ENCODE assay signal across 9 mouse cellular contexts in the genomic region with DNA sequence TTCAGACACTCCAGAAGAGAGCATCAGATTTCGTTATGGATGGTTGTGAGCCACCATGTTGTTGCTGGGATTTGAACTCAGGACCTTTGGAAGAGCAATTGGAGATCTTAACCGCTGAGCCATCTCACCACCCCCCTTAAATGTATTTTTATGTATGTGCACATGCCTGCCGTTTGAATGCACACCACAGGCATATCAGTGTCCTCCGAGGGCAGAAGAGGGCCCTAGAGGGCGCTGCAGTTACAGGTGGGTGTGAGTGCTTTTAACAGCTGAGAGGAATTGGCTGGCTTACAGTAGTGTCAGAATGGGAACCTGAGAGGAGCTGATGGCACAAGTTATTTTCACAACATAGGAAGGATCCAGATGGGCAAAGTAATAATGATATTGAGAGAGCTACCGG. TPM values are rescaled to one million over a fixed set of nuclear protein-coding genes. Genes with fewer than 3 reads are reported as not detected.
A peak's percentile ranks its signal among the peaks of the same experiment; 100 is the strongest.
DNase-seq lines count a peak whose midpoint lies in the region; ATAC-seq lines count a peak whose summit lies in the region.
"Had no signal": no experiment of that assay in that cellular context is flagged by ENCODE, and none has a peak within 500 bp of the region (broad histone marks: within the 10 kb centered on the region; RNA-seq: fewer than 3 reads in every experiment).

No protein-coding gene starts in this region.

- H3K27me3 ChIP-seq in splenic B cell, adult 2 months (ENCODE audit: control insufficient read depth, insufficient read depth, low read length, poor library complexity, severe bottlenecking) = no peaks in the 10 kb centered on the region
- no peaks in the 10 kb centered on the region for H3K27me3 ChIP-seq in heart, embryonic 12.5 days (replicated peaks)
- no peaks in the 10 kb centered on the region; the same call in none of the 2 replicates for H3K27me3 ChIP-seq in midbrain, embryonic 16.5 days (ENCODE audit: control insufficient read depth, insufficient read depth, low read depth, low read length)

- no peaks in the 10 kb centered on the region for H3K9me3 ChIP-seq in heart, embryonic 12.5 days (replicated peaks)
- H3K9me3 ChIP-seq in midbrain, embryonic 16.5 days (replicated peaks; ENCODE audit: control insufficient read depth, low read length, poor library complexity, severe bottlenecking) = no peaks in the 10 kb centered on the region

- 0 out of 2 replicates have a peak, but pooled peaks cover under 1% of the 10 kb centered on the region for H3K36me3 ChIP-seq in splenic B cell, adult 2 months (ENCODE audit: control insufficient read depth, insufficient read depth, low read length, poor library complexity, severe bottlenecking)
- H3K36me3 ChIP-seq in heart, embryonic 12.5 days = peaks cover 6% of the 10 kb centered on the region
- H3K36me3 ChIP-seq in midbrain, embryonic 16.5 days (ENCODE audit: control insufficient read depth, insufficient read depth, low read length) = no peaks in the 10 kb centered on the region; the same call in 1 of the 2 replicates

- H3K4me1 ChIP-seq in heart, embryonic 12.5 days (replicated peaks) = peaks cover 13% of the 10 kb centered on the region
- no peaks in the 10 kb centered on the region for H3K4me1 ChIP-seq in midbrain, embryonic 16.5 days (ENCODE audit: control insufficient read depth, insufficient read depth, low read length)

- DNase-seq in left cerebral cortex, postnatal 4 days = peak; percentile 36
- DNase-seq in left cerebral cortex, adult 8-10 months (ENCODE audit: low spot score in 2 of 2) = no peak
- DNase-seq in ZHBTc4 (ENCODE audit: low read depth, low spot score) = peak; percentile 68
- DNase-seq in induced T-regulatory cell, adult 2 months (ENCODE audit: low read depth) = peak; percentile 62
- DNase-seq in splenic B cell, adult 2 months (ENCODE audit: low read depth, low spot score) = peak; percentile 63

- H3K27ac ChIP-seq in heart, embryonic 12.5 days (ENCODE audit: poor library complexity, severe bottlenecking) = no peak overlapping the region
- no peak overlapping the region for H3K27ac ChIP-seq in midbrain, embryonic 16.5 days (ENCODE audit: low read length)
- H3K27ac ChIP-seq: macrophage had no signal

- H3K4me2 ChIP-seq in heart, embryonic 12.5 days = no peak overlapping the region
- no peak overlapping the region for H3K4me2 ChIP-seq in midbrain, embryonic 16.5 days (ENCODE audit: low read length)

- intact Hi-C loops in left cerebral cortex, postnatal 4 days (cut with DNase I) = loop anchor here (5.0 to 10.0 kb wide), 4 partner anchors 300 to 612 kb away; no protein-coding TSS in a partner anchor

- no peak overlapping the region for H3K9ac ChIP-seq in heart, embryonic 12.5 days
- H3K9ac ChIP-seq in midbrain, embryonic 16.5 days (ENCODE audit: low read depth, low read length) = no peak overlapping the region

- WGBS in heart, embryonic 12.5 days = 35% methylated on average over 6 of the region's 6 CpGs
- 40% methylated on average over 6 of the region's 6 CpGs for WGBS in midbrain, embryonic 16.5 days

- no peak for ATAC-seq in heart, embryonic 12.5 days (ENCODE audit: insufficient number of reproducible peaks, low FRiP score)
- no peak for ATAC-seq in midbrain, embryonic 16.5 days

- H3K4me3 ChIP-seq in heart, embryonic 12.5 days = no peak overlapping the region
- no peak overlapping the region for H3K4me3 ChIP-seq in midbrain, embryonic 16.5 days (ENCODE audit: low read depth, low read length)

RNA-seq across cellular contexts. Expression of a gene that starts 2.6 kb away (rescaled TPM):
- under 1 TPM in 1 of 2 experiments, not detected in 1; 0.91 TPM for total RNA-seq in left cerebral cortex, postnatal 4 days (2021)
- total RNA-seq in left cerebral cortex, adult 8-10 months (2022) = not detected
- polyA plus RNA-seq in heart, embryonic 12.5 days (2016; fragmentation: Nextera tagmentation; extraction: Ambion mirVana) = 0.26 TPM in 1 of 2 replicates, not detected in the other
- 0.75 TPM in 1 of 2 replicates, not detected in the other for polyA plus RNA-seq in midbrain, embryonic 16.5 days (2015; fragmentation: Nextera tagmentation; extraction: Ambion mirVana)

RNA-seq across cellular contexts. Expression of a gene that starts 16.6 kb away (rescaled TPM):
- total RNA-seq in left cerebral cortex, postnatal 4 days (2021) = not detected
- not detected for total RNA-seq in left cerebral cortex, adult 8-10 months (2022)
- polyA plus RNA-seq in heart, embryonic 12.5 days (2016; fragmentation: Nextera tagmentation; extraction: Ambion mirVana) = 1.1 and 1.4 TPM in 2 replicates
- 1.6 TPM in 2 replicates for polyA plus RNA-seq in midbrain, embryonic 16.5 days (2015; fragmentation: Nextera tagmentation; extraction: Ambion mirVana)
- total RNA-seq: gastrocnemius, postnatal 36 days had no signal
- polyA plus RNA-seq: macrophage had no signal

RNA-seq across cellular contexts. Expression of a gene that starts 34.6 kb away (rescaled TPM):
- total RNA-seq in left cerebral cortex, postnatal 4 days (2021) = 10 to 100 TPM; 62.8 to 63.8 TPM
- total RNA-seq in left cerebral cortex, adult 8-10 months (2022) = 10 to 100 TPM; 67.7 to 75.2 (median 72.8) TPM
- polyA plus RNA-seq in heart, embryonic 12.5 days (2016; fragmentation: Nextera tagmentation; extraction: Ambion mirVana) = 46.5 and 49.3 TPM in 2 replicates
- 93.6 and 97.0 TPM in 2 replicates for polyA plus RNA-seq in midbrain, embryonic 16.5 days (2015; fragmentation: Nextera tagmentation; extraction: Ambion mirVana)

Comparison
In these comparisons a context has a peak if more than half of its experiments do, and no peak if none do; other contexts are left out.
1. DNase-seq: peak in left cerebral cortex, postnatal 4 days (single experiment), ZHBTc4 (single experiment), induced T-regulatory cell, adult 2 months (single experiment) and splenic B cell, adult 2 months (single experiment); none in left cerebral cortex, adult 8-10 months (0 of 2).